Mouse (Mus musculus): ENCODE measurements at regions not wholly inside any gene's neighbourhood (a gene's known extent, or its start where the extent isn't known, plus 50 kb on each side); places are given as distances from the start of the nearest gene placed in this dataset.

GRCm38 (mm10) chr8:89744267-89745028, 603.7 kb downstream of the Tox3 start:
- Histone ChIP-seq H3K4me2 (ENCODE audit: low read depth, low read length) (no peak overlapping the region), H3K9ac (ENCODE audit: low read depth, low read length) (no peak overlapping the region), H3K36me3 (ENCODE audit: control insufficient read depth, insufficient read depth) (no peaks in the 10 kb centered on the region), H3K9me3 (replicated peaks; ENCODE audit: control insufficient read depth, low read length) (no peaks in the 10 kb centered on the region), H3K27ac (ENCODE audit: low read length) (no peak overlapping the region), H3K4me1 (ENCODE audit: control insufficient read depth, low read depth, low read length) (no peaks in the 10 kb centered on the region), H3K27me3 (ENCODE audit: control insufficient read depth, insufficient read depth, low read depth, low read length) (no peaks in the 10 kb centered on the region), H3K4me3 (ENCODE audit: low read depth, low read length) (no peak overlapping the region)
- 63% methylated on average over 11 of the region's 11 CpGs for WGBS (ENCODE audit: insufficient replicate concordance)
- no peak for ATAC-seq (ENCODE audit: low read depth)

- H3K9me3 ChIP-seq (replicated peaks; ENCODE audit: control insufficient read depth, low read length), result no peaks in the 10 kb centered on the region
- H3K4me2 ChIP-seq (ENCODE audit: low read depth, low read length), result no peak overlapping the region
- H3K9ac ChIP-seq (ENCODE audit: low read depth, low read length), result no peak overlapping the region
- no peak for ATAC-seq (ENCODE audit: low read depth)
- 62% methylated on average over 3 of the region's 3 CpGs for WGBS (ENCODE audit: insufficient replicate concordance)
- H3K4me3 ChIP-seq (ENCODE audit: low read depth, low read length), result no peak overlapping the region
- H3K27ac ChIP-seq (ENCODE audit: low read length), result no peak overlapping the region
- H3K27me3 ChIP-seq (ENCODE audit: control insufficient read depth, insufficient read depth, low read depth, low read length), result no peaks in the 10 kb centered on the region
- no peaks in the 10 kb centered on the region for H3K4me1 ChIP-seq (ENCODE audit: control insufficient read depth, low read depth, low read length)
- no peaks in the 10 kb centered on the region for H3K36me3 ChIP-seq (ENCODE audit: control insufficient read depth, insufficient read depth)
Observed at GRCm38 (mm10) chr8:89738657-89739056, 609.5 kb downstream of the Tox3 start.

GRCm38 (mm10) chr8:89737636-89738035, 610.5 kb downstream of the Tox3 start:
- 63% methylated on average over 1 of the region's 1 CpGs for WGBS (ENCODE audit: insufficient replicate concordance)
- no peak overlapping the region for H3K27ac ChIP-seq (ENCODE audit: low read length)
- H3K4me3 ChIP-seq (ENCODE audit: low read depth, low read length), result no peak overlapping the region
- no peaks in the 10 kb centered on the region for H3K4me1 ChIP-seq (ENCODE audit: control insufficient read depth, low read depth, low read length)
- H3K9ac ChIP-seq (ENCODE audit: low read depth, low read length), result no peak overlapping the region
- H3K27me3 ChIP-seq (ENCODE audit: control insufficient read depth, insufficient read depth, low read depth, low read length), result no peaks in the 10 kb centered on the region
- no peak overlapping the region for H3K4me2 ChIP-seq (ENCODE audit: low read depth, low read length)
- ATAC-seq (ENCODE audit: low read depth), result no peak
- no peaks in the 10 kb centered on the region for H3K36me3 ChIP-seq (ENCODE audit: control insufficient read depth, insufficient read depth)
- H3K9me3 ChIP-seq (replicated peaks; ENCODE audit: control insufficient read depth, low read length), result no peaks in the 10 kb centered on the region

- H3K4me3 ChIP-seq (ENCODE audit: low read depth, low read length), result no peak overlapping the region
- WGBS (ENCODE audit: insufficient replicate concordance), result 68% methylated on average over 6 of the region's 6 CpGs
- H3K9me3 ChIP-seq (replicated peaks; ENCODE audit: control insufficient read depth, low read length), result no peaks in the 10 kb centered on the region
- H3K27me3 ChIP-seq (ENCODE audit: control insufficient read depth, insufficient read depth, low read depth, low read length), result no peaks in the 10 kb centered on the region
- no peak overlapping the region for H3K27ac ChIP-seq (ENCODE audit: low read length)
- H3K36me3 ChIP-seq (ENCODE audit: control insufficient read depth, insufficient read depth), result no peaks in the 10 kb centered on the region
- no peak overlapping the region for H3K4me2 ChIP-seq (ENCODE audit: low read depth, low read length)
- no peak overlapping the region for H3K9ac ChIP-seq (ENCODE audit: low read depth, low read length)
- H3K4me1 ChIP-seq (ENCODE audit: control insufficient read depth, low read depth, low read length), result no peaks in the 10 kb centered on the region
- ATAC-seq (ENCODE audit: low read depth), result no peak
Observed at GRCm38 (mm10) chr8:89727252-89727651, 620.9 kb downstream of the Tox3 start.

GRCm38 (mm10) chr8:89721684-89722305, 626.3 kb downstream of the Tox3 start:
- ATAC-seq (ENCODE audit: low read depth), result no peak
- H3K9ac ChIP-seq (ENCODE audit: low read depth, low read length), result no peak overlapping the region
- no peak overlapping the region for H3K4me3 ChIP-seq (ENCODE audit: low read depth, low read length)
- no peaks in the 10 kb centered on the region for H3K4me1 ChIP-seq (ENCODE audit: control insufficient read depth, low read depth, low read length)
- no peaks in the 10 kb centered on the region for H3K9me3 ChIP-seq (replicated peaks; ENCODE audit: control insufficient read depth, low read length)
- H3K4me2 ChIP-seq (ENCODE audit: low read depth, low read length), result no peak overlapping the region
- no peaks in the 10 kb centered on the region for H3K36me3 ChIP-seq (ENCODE audit: control insufficient read depth, insufficient read depth)
- no peak overlapping the region for H3K27ac ChIP-seq (ENCODE audit: low read length)
- WGBS (ENCODE audit: insufficient replicate concordance), result 60% methylated on average over 5 of the region's 5 CpGs
- no peaks in the 10 kb centered on the region for H3K27me3 ChIP-seq (ENCODE audit: control insufficient read depth, insufficient read depth, low read depth, low read length)

- Histone ChIP-seq H3K9ac (ENCODE audit: low read depth, low read length) (no peak overlapping the region), H3K9me3 (replicated peaks; ENCODE audit: control insufficient read depth, low read length) (no peaks in the 10 kb centered on the region), H3K4me1 (ENCODE audit: control insufficient read depth, low read depth, low read length) (no peaks in the 10 kb centered on the region), H3K27me3 (ENCODE audit: control insufficient read depth, insufficient read depth, low read depth, low read length) (no peaks in the 10 kb centered on the region), H3K36me3 (ENCODE audit: control insufficient read depth, insufficient read depth) (no peaks in the 10 kb centered on the region), H3K4me2 (ENCODE audit: low read depth, low read length) (no peak overlapping the region), H3K4me3 (ENCODE audit: low read depth, low read length) (no peak overlapping the region), H3K27ac (ENCODE audit: low read length) (no peak overlapping the region)
- no peak for ATAC-seq (ENCODE audit: low read depth)
- 50% methylated on average over 6 of the region's 6 CpGs for WGBS (ENCODE audit: insufficient replicate concordance)
Observed at GRCm38 (mm10) chr8:89713880-89714279, 634.3 kb downstream of the Tox3 start.

- no peak for ATAC-seq (ENCODE audit: low read depth)
- Histone ChIP-seq H3K27me3 (ENCODE audit: control insufficient read depth, insufficient read depth, low read depth, low read length) (no peaks in the 10 kb centered on the region), H3K4me3 (ENCODE audit: low read depth, low read length) (no peak overlapping the region), H3K9ac (ENCODE audit: low read depth, low read length) (no peak overlapping the region), H3K4me1 (ENCODE audit: control insufficient read depth, low read depth, low read length) (no peaks in the 10 kb centered on the region), H3K4me2 (ENCODE audit: low read depth, low read length) (no peak overlapping the region), H3K9me3 (replicated peaks; ENCODE audit: control insufficient read depth, low read length) (no peaks in the 10 kb centered on the region), H3K36me3 (ENCODE audit: control insufficient read depth, insufficient read depth) (no peaks in the 10 kb centered on the region), H3K27ac (ENCODE audit: low read length) (no peak overlapping the region)
- 45% methylated on average over 5 of the region's 5 CpGs for WGBS (ENCODE audit: insufficient replicate concordance)
Observed at GRCm38 (mm10) chr8:89707341-89707928, 640.7 kb downstream of the Tox3 start.

GRCm38 (mm10) chr8:89685696-89686095, 641.7 kb upstream of the Sall1 start:
- no peak overlapping the region for H3K4me3 ChIP-seq (ENCODE audit: low read depth, low read length)
- H3K27me3 ChIP-seq (ENCODE audit: control insufficient read depth, insufficient read depth, low read depth, low read length), result no peaks in the 10 kb centered on the region
- 61% methylated on average over 6 of the region's 6 CpGs for WGBS (ENCODE audit: insufficient replicate concordance)
- H3K27ac ChIP-seq (ENCODE audit: low read length), result no peak overlapping the region
- no peaks in the 10 kb centered on the region for H3K9me3 ChIP-seq (replicated peaks; ENCODE audit: control insufficient read depth, low read length)
- H3K4me2 ChIP-seq (ENCODE audit: low read depth, low read length), result no peak overlapping the region
- no peak for ATAC-seq (ENCODE audit: low read depth)
- H3K36me3 ChIP-seq (ENCODE audit: control insufficient read depth, insufficient read depth), result no peaks in the 10 kb centered on the region
- no peaks in the 10 kb centered on the region for H3K4me1 ChIP-seq (ENCODE audit: control insufficient read depth, low read depth, low read length)
- H3K9ac ChIP-seq (ENCODE audit: low read depth, low read length), result no peak overlapping the region

GRCm38 (mm10) chr8:89680937-89681336, 637.0 kb upstream of the Sall1 start:
- no peaks in the 10 kb centered on the region for H3K27me3 ChIP-seq (ENCODE audit: control insufficient read depth, insufficient read depth, low read depth, low read length)
- H3K36me3 ChIP-seq (ENCODE audit: control insufficient read depth, insufficient read depth), result no peaks in the 10 kb centered on the region
- H3K9me3 ChIP-seq (replicated peaks; ENCODE audit: control insufficient read depth, low read length), result no peaks in the 10 kb centered on the region
- WGBS (ENCODE audit: insufficient replicate concordance), result 59% methylated on average over 4 of the region's 4 CpGs
- H3K4me1 ChIP-seq (ENCODE audit: control insufficient read depth, low read depth, low read length), result no peaks in the 10 kb centered on the region
- H3K9ac ChIP-seq (ENCODE audit: low read depth, low read length), result no peak overlapping the region
- no peak overlapping the region for H3K4me3 ChIP-seq (ENCODE audit: low read depth, low read length)
- no peak overlapping the region for H3K4me2 ChIP-seq (ENCODE audit: low read depth, low read length)
- H3K27ac ChIP-seq (ENCODE audit: low read length), result no peak overlapping the region
- no peak for ATAC-seq (ENCODE audit: low read depth)
